Mouse (Mus musculus) bone marrow, adult 2 months (tissue): Measurements from ENCODE around the gene Ndrg3.

Experiments used
- CTCF ChIP-seq: fragments of 200-500 bp; IDR thresholded peaks from 2 replicates; pipeline ENCODE4 v1.5.1; 2011; ENCODE audit warnings: low read length, control low read depth; ENCODE audit not compliant: control insufficient read depth, insufficient read depth
- POLR2A ChIP-seq: fragments of 200-500 bp; IDR thresholded peaks from 2 replicates; pipeline ENCODE4 v1.6.1; 2011; ENCODE audit warnings: low read depth, mild to moderate bottlenecking, control low read depth, low read length, borderline replicate concordance; ENCODE audit not compliant: control insufficient read depth

DNA sequence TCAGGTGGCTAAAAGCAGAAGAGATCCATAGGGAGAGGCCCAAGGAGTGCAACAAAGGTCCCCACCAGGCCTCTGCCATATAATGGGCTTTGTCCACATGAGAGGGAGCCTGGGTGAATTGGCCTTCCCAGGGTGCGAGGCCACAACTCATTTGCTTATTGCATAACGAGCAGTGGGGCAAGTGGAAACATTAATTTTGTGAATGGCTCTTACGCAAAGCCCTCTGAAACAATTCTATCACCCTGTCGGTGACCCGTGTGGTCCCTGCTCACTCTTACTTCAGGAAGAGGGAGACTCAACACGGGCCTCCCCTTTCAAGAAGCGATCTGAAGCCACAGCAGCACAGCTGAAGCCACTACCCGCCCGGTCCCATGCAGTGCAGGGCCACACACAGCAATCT lies 45.4 kb upstream of the Ndrg3 start:
- TF ChIP-seq CTCF (no peak), POLR2A (no peak)
